Mouse (Mus musculus) neutrophil, adult 59 days (primary cell): Measurements from ENCODE around the gene Med18. TPM values are rescaled to one million over a fixed set of nuclear protein-coding genes. Genes with fewer than 3 reads are reported as not detected.

ENCODE experiments used
- total RNA-seq, 2 experiments: library from RNA; stranded (reverse); gene quantifications; 1 replicate in 1 of 2; 2 replicates in 1 of 2; pipeline ENCODE4 v1.2.4; 2023

The Med18 gene
- 1 to 10 TPM; 7.8 to 9.7 TPM for total RNA-seq

DNA sequence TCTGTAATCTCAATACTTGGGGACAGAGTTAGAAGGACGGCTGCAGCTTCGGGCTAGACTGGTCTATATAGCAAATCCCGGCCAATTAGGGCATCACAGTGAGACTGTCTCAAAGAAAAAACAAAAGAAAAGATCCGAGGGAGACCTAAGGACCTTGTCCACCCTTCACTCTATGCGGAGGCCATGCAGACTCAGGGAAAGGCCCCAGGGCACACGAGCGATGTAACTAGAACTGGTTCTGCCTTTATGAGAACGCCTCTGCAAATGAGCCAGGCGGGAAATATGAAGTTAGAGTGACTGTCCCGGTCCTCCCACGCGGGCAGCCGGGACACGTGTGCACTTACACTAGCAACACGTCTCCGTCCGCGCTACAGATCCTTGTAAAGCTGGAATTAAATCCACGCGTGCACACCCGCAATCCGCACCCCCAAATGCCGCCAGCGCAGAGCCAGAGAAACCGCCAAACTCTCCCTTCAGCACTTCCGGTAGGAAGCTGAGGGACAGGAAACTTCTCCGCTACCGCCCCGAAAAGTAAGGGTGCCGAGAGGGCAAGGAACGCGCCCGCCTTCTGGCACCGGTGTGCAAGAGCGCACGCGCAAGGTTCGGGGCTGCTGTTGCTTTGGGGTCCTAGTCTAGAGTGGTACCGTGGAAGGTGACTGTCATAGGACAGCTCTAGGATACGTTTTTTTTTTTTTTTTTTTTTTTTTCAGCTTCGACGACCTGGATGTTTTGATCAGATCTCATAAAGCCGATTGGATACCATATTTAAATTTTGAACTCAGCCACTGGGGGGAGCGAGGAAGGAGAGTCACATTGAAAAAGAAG is at the start of gene Med18:
Med18 (minus strand) TSS at position 492 of the 825 bp plus-strand sequence.

DNA sequence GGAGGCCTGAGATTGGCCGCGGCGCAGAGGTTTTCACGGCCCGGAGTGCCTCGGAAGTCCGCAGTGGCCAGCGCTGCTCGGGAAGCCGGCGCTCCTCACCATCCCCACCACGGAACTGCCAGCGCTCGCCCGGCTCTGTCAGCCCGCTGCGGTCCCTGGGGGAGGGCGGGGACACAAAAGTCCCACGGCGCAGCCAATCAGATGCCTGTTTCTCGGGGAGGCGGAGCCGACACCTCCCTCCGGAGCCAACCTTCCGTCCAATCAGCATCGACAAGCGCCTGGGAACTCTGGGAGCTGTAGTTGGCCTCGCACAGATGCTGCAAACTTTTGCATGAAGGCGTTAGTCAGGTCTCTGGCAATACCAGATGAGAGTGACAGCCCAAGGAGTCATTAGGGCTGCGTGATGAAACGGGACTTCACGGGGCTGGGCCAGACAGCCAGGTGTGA is 46.7 kb upstream of the Med18 start, which contains the start of gene Sesn2:
Sesn2 (minus strand) TSS at position 150 of the 447 bp plus-strand sequence.

DNA sequence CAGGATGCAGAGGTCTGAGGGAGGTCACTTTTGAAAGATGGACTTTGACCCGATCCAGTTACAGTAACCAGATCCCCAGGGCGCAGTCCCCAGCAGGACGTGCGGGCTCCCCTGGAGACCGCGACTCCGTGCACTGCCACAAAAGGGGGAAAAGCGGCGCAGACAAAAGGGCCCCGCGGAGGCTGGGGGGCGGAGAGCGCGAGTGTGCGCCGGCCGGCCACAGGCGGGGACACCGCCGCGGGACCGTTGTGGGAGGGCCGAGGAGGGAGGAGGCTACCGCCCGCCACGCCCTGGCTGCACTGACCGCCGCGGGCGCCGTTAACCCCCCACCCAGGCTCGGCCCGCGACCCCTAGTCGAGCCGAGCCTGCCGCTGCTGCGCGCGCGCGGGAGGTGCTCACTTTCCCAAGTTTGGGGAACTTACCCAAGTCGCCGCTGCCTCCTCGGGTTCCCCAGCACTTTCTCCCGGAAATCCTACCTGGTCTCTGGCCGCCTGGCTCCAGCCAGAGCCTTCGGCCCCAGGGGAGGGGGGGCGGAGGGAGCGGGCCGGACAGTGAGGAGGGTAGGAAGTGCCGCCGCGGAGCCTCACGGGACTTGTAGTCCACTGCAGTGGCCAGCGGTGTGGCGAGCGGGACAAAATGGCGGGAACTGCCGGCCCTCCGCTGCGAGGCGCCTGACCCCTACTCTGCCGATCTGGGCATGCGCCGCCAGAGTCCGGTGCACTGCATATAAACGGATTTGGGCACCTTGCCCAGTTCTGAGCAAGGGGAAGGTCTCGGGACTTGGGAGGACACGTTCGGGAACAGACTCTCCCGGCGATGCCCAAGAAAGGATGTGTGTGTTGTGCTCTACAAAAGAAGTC is 41.6 kb downstream of the Med18 start, which contains the start of gene Phactr4:
Phactr4 (minus strand) TSS at position 567 of the 860 bp plus-strand sequence.

Other genes with a start within 250 kb of the Med18 start
- 10 to 100 TPM; 32.2 to 39.5 TPM for gene Gmeb1, start 202.3 kb downstream of the Med18 start, total RNA-seq
- 10 to 100 TPM; 30.4 to 35.6 TPM for gene Taf12, start 189.5 kb downstream of the Med18 start, total RNA-seq
- gene Rab42, start 160.5 kb downstream of the Med18 start, total RNA-seq, result under 1 TPM in 1 of 2 experiments, not detected in 1; 0.53 TPM
- 10 to 100 TPM; 12.6 to 15.6 TPM for gene Trnau1ap, start 134.4 kb downstream of the Med18 start, total RNA-seq
- gene Rcc1, start 110.3 kb downstream of the Med18 start, total RNA-seq, result 10 to 100 TPM; 23.5 to 27.1 TPM
- gene Phactr4, start 41.4 kb downstream of the Med18 start, total RNA-seq, result 10 to 100 TPM; 20.9 to 24.7 TPM
- 10 to 100 TPM; 45.0 to 47.2 TPM for gene Sesn2, start 46.6 kb upstream of the Med18 start, total RNA-seq
- 100 to 1,000 TPM; 131 to 153 TPM for gene Atpif1, start 69.7 kb upstream of the Med18 start, total RNA-seq
- gene Dnajc8, start 71.6 kb upstream of the Med18 start, total RNA-seq, result 10 to 100 TPM; 61.6 to 68.9 TPM
- gene Ptafr, start 100.1 kb upstream of the Med18 start, total RNA-seq, result 10 to 100 TPM; 65.2 to 68.0 TPM
- gene Eya3, start 175.1 kb upstream of the Med18 start, total RNA-seq, result 10 to 100 TPM; 32.2 to 36.1 TPM